Mouse (Mus musculus): Measurements from ENCODE around the gene Ppp2r1a. TPM values are rescaled to one million over a fixed set of nuclear protein-coding genes. Genes with fewer than 3 reads are reported as not detected.

Gene Ppp2r1a
- polyA plus RNA-seq, 1 experiment from 2014 or later, result 372 TPM

Other genes with a start within 250 kb of the Ppp2r1a start
- gene Vmn1r227, start 215.5 kb upstream of the Ppp2r1a start, polyA plus RNA-seq (2014; fragmentation: Nextera tagmentation; extraction: Ambion mirVana), result not detected in 2 replicates
- not detected in 2 replicates for gene Vmn1r228, start 159.2 kb upstream of the Ppp2r1a start, polyA plus RNA-seq (2014; fragmentation: Nextera tagmentation; extraction: Ambion mirVana)
- gene Vmn1r229, start 133.8 kb upstream of the Ppp2r1a start, polyA plus RNA-seq (2014; fragmentation: Nextera tagmentation; extraction: Ambion mirVana), result not detected in 2 replicates
- gene Vmn1r230, start 104.9 kb upstream of the Ppp2r1a start, polyA plus RNA-seq (2014; fragmentation: Nextera tagmentation; extraction: Ambion mirVana), result not detected in 2 replicates
- gene Vmn1r231, start 40.2 kb upstream of the Ppp2r1a start, polyA plus RNA-seq (2014; fragmentation: Nextera tagmentation; extraction: Ambion mirVana), result not detected in 2 replicates
- gene Vmn1r232, start 25.6 kb upstream of the Ppp2r1a start, polyA plus RNA-seq (2014; fragmentation: Nextera tagmentation; extraction: Ambion mirVana), result not detected in 2 replicates
- not detected in 2 replicates for gene Vmn1r233, start 51.2 kb downstream of the Ppp2r1a start, polyA plus RNA-seq (2014; fragmentation: Nextera tagmentation; extraction: Ambion mirVana)
- 10.2 and 13.3 TPM in 2 replicates for gene Zfp160, start 63.6 kb downstream of the Ppp2r1a start, polyA plus RNA-seq (2014; fragmentation: Nextera tagmentation; extraction: Ambion mirVana)